Mouse (Mus musculus) intestine, postnatal 0 days (tissue): ENCODE data around the gene Gna11. TPM values are rescaled to one million over a fixed set of nuclear protein-coding genes. Genes with fewer than 3 reads are reported as not detected.

Source experiments
- ATAC-seq: fragments of 200-750 bp; cut with Nextera tagmentation; 2 replicates; pipeline ENCODE4 v1.8.0; 2017; ENCODE audit warnings: mild to moderate bottlenecking, moderate TSS enrichment, moderate library complexity
- H3K27ac ChIP-seq: fragments of 300-500 bp; sonication (generic); 2 replicates; pipeline ENCODE4 v1.5.1; 2014; ENCODE audit warnings: mild to moderate bottlenecking, low read depth, low read length, moderate library complexity
- H3K27me3 ChIP-seq: fragments of 300-500 bp; sonication (generic); replicated peaks from 2 replicates; pipeline ENCODE4 v1.6.1; 2014; ENCODE audit warnings: low read length, mixed read lengths; ENCODE audit not compliant: control insufficient read depth, insufficient read depth
- H3K36me3 ChIP-seq: fragments of 300-500 bp; sonication (generic); 2 replicates; pipeline ENCODE4 v1.6.1; 2014; ENCODE audit warnings: mild to moderate bottlenecking, moderate library complexity; ENCODE audit not compliant: control insufficient read depth, insufficient read depth
- H3K4me1 ChIP-seq: fragments of 300-500 bp; sonication (generic); replicated peaks from 2 replicates; pipeline ENCODE4 v1.6.1; 2014; ENCODE audit warnings: antibody characterized with exemption, low read length, mixed read lengths; ENCODE audit not compliant: control insufficient read depth, insufficient read depth
- H3K4me2 ChIP-seq: fragments of 300-500 bp; sonication (generic); replicated peaks from 2 replicates; pipeline ENCODE4 v1.6.1; 2014; ENCODE audit warnings: low read depth, mild to moderate bottlenecking, moderate library complexity
- H3K4me3 ChIP-seq: fragments of 300-500 bp; sonication (generic); 2 replicates; pipeline ENCODE4 v1.5.1; 2014; ENCODE audit warnings: low read depth, low read length
- H3K9ac ChIP-seq: fragments of 300-500 bp; sonication (generic); 2 replicates; pipeline ENCODE4 v1.6.1; 2014; ENCODE audit warnings: mild to moderate bottlenecking, low read depth, low read length
- H3K9me3 ChIP-seq: fragments of 300-500 bp; sonication (generic); 2 replicates; pipeline ENCODE4 v1.6.1; 2016; ENCODE audit warnings: mixed run types; ENCODE audit not compliant: control insufficient read depth
- CTCF ChIP-seq: sonication (generic); IDR thresholded peaks from 2 replicates; pipeline ENCODE4 v1.5.1; 2016; ENCODE audit warnings: low read depth, mild to moderate bottlenecking, control low read depth, antibody characterized with exemption, moderate library complexity
- WGBS: fragments of 180-500 bp; shearing (Covaris S2); extraction: QIAGEN DNeasy Blood & Tissue Kit; methylation state at CpG from one replicate; pipeline ENCODE4 v1.1.7; 2014; 5-methylcytosine and 5-hydroxymethylcytosine counted together
- polyA plus RNA-seq: library from polyadenylated mRNA; unstranded; fragments of >200 nt; fragmentation: Nextera tagmentation; extraction: Ambion mirVana; gene quantifications from 2 replicates; pipeline ENCODE4 v1.2.1, GENCODE M21; 2015

Gna11 gene
- polyA plus RNA-seq, 1 experiment from 2014 or later = 188 TPM

- H3K4me2 ChIP-seq = no peak overlapping the region
- H3K4me1 ChIP-seq = no peaks in the 10 kb centered on the region
- H3K9ac ChIP-seq = no peak overlapping the region
- WGBS = 79% methylated on average over 11 of the region's 11 CpGs
- H3K27me3 ChIP-seq = no peaks in the 10 kb centered on the region
- no peak for ATAC-seq
- H3K9me3 ChIP-seq = no peaks in the 10 kb centered on the region
- no peak overlapping the region for H3K4me3 ChIP-seq
- peaks cover 72% of the 10 kb centered on the region for H3K36me3 ChIP-seq
- no peak overlapping the region for H3K27ac ChIP-seq
- no peak for TF ChIP-seq CTCF
Measured at GRCm38 (mm10) chr10:81488081-81488480, 56.9 kb downstream of the Gna11 start.

- Histone ChIP-seq H3K9me3 (no peaks in the 10 kb centered on the region), H3K4me1 (no peaks in the 10 kb centered on the region), H3K27ac (no peak overlapping the region), H3K4me3 (no peak overlapping the region), H3K4me2 (no peak overlapping the region), H3K36me3 (peaks cover 56% of the 10 kb centered on the region), H3K9ac (no peak overlapping the region), H3K27me3 (peaks cover 9% of the 10 kb centered on the region)
- WGBS = 91% methylated on average over 10 of the region's 10 CpGs
- TF ChIP-seq CTCF = no peak
- no peak for ATAC-seq
Measured at GRCm38 (mm10) chr10:81486496-81486895, 58.5 kb downstream of the Gna11 start.

GRCm38 (mm10) chr10:81485479-81486018 is 59.4 kb downstream of the Gna11 start:
- no peaks in the 10 kb centered on the region for H3K4me1 ChIP-seq
- no peak overlapping the region for H3K9ac ChIP-seq
- no peak overlapping the region for H3K4me3 ChIP-seq
- 69% methylated on average over 7 of the region's 7 CpGs for WGBS
- no peak overlapping the region for H3K4me2 ChIP-seq
- H3K9me3 ChIP-seq = no peaks in the 10 kb centered on the region
- no peak overlapping the region for H3K27ac ChIP-seq
- no peak for TF ChIP-seq CTCF
- peaks cover 47% of the 10 kb centered on the region for H3K36me3 ChIP-seq
- ATAC-seq = no peak
- H3K27me3 ChIP-seq = peaks cover 17% of the 10 kb centered on the region

GRCm38 (mm10) chr10:81485060-81485449 is 59.9 kb downstream of the Gna11 start:
- TF ChIP-seq CTCF = peak; percentile 54
- Histone ChIP-seq H3K36me3 (peaks cover 42% of the 10 kb centered on the region), H3K9ac (no peak overlapping the region), H3K4me3 (no peak overlapping the region), H3K4me1 (no peaks in the 10 kb centered on the region), H3K27ac (no peak overlapping the region), H3K9me3 (no peaks in the 10 kb centered on the region), H3K27me3 (peaks cover 18% of the 10 kb centered on the region), H3K4me2 (no peak overlapping the region)
- WGBS = 14% methylated on average over 2 of the region's 2 CpGs
- no peak for ATAC-seq

- Histone ChIP-seq H3K4me2 (no peak overlapping the region), H3K27ac (no peak overlapping the region), H3K9me3 (no peaks in the 10 kb centered on the region), H3K4me3 (no peak overlapping the region), H3K27me3 (peaks cover 21% of the 10 kb centered on the region), H3K4me1 (no peaks in the 10 kb centered on the region), H3K36me3 (peaks cover 37% of the 10 kb centered on the region), H3K9ac (no peak overlapping the region)
- TF ChIP-seq CTCF = no peak
- 61% methylated on average over 6 of the region's 6 CpGs for WGBS
- no peak for ATAC-seq
Measured at GRCm38 (mm10) chr10:81484441-81485059, 60.4 kb downstream of the Gna11 start.

GRCm38 (mm10) chr10:81483983-81484382 is 61.0 kb downstream of the Gna11 start:
- WGBS = 22% methylated on average over 9 of the region's 9 CpGs
- peaks cover 31% of the 10 kb centered on the region for H3K36me3 ChIP-seq
- H3K9me3 ChIP-seq = no peaks in the 10 kb centered on the region
- no peak overlapping the region for H3K4me3 ChIP-seq
- no peak overlapping the region for H3K27ac ChIP-seq
- H3K4me1 ChIP-seq = no peaks in the 10 kb centered on the region
- no peak for ATAC-seq
- peaks cover 21% of the 10 kb centered on the region for H3K27me3 ChIP-seq
- TF ChIP-seq CTCF = peak; percentile 67
- H3K9ac ChIP-seq = no peak overlapping the region
- H3K4me2 ChIP-seq = no peak overlapping the region
